Mouse (Mus musculus): ENCODE results near the gene Nat10. TPM values are rescaled to one million over a fixed set of nuclear protein-coding genes. Genes with fewer than 3 reads are reported as not detected.

Gene Nat10
- total and polyA plus RNA-seq, 3 experiments = 14.0 to 26.1 (median 14.2) TPM

DNA sequence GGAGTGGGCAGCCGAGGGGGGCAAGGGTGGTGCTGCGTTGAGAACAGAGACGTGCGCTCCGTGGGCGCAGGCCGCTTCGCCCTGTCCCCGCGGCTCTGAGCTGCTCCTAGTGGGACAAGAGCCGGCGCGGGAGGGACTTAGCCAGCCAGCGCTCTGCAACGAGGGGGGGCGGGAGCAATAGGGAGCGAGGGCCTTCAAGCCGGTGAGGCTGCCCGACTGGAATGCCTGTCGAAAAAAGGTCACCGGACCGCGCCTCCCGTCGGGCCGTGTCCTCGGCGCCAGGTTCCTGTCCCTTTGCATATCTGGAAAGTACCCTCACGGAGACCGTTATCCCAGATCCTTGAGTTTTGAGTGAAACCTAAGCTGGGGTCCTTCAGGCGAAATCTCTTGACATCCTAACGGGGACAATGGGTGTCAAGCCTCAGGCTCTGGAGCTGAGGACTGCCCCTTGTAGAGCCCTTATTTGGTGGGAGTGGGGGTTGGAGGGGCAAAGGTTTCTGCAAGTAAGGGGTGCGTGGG, 36.5 kb upstream of the Nat10 start, which contains the start of gene Caprin1:
TSS of gene Caprin1 (minus strand) at position 159 of the 519 bp plus-strand sequence.
- Histone ChIP-seq H3K4me1 (ENCODE audit: control insufficient read depth, insufficient read depth, low read length) (no peaks in the 10 kb centered on the region; the same call in 1 of the 2 replicates), H3K36me3 (ENCODE audit: control insufficient read depth, insufficient read depth, low read length) (peaks cover 12% of the 10 kb centered on the region), H3K27ac (peak within 1 kb of the TSS; percentile 99), H3K79me2 (replicated peaks; ENCODE audit: control insufficient read depth, insufficient read depth, low read length) (no peaks in the 10 kb centered on the region), H3K4me3 (peak within 1 kb of the TSS; percentile 92), H3K27me3 (ENCODE audit: control insufficient read depth, insufficient read depth, low read length) (no peaks in the 10 kb centered on the region), H3K9ac (ENCODE audit: low read depth, low read length) (peak within 1 kb of the TSS; percentile 85)
- TF ChIP-seq CTCF (IDR thresholded peaks at IDR 0.05) = no peak
- TF ChIP-seq EP300 (IDR thresholded peaks at IDR 0.05; ENCODE audit: insufficient read depth, low read depth, low read length) = peak; percentile 71; the same call in 1 of the 2 replicates
- TF ChIP-seq POLR2A (IDR thresholded peaks at IDR 0.05; ENCODE audit: insufficient read depth, low read depth, low read length) = peak; percentile 92
- WGBS = under 1% methylated on average over 33 of the region's 33 CpGs
- intact Hi-C loops (cut with DNase I) = loop anchor here (1.0 to 10.0 kb wide), 5 partner anchors 36 to 313 kb away; partner anchors contain the start of genes Abtb2, Cat and Nat10
- DNase-seq = peak; percentile 95 to 97

DNA sequence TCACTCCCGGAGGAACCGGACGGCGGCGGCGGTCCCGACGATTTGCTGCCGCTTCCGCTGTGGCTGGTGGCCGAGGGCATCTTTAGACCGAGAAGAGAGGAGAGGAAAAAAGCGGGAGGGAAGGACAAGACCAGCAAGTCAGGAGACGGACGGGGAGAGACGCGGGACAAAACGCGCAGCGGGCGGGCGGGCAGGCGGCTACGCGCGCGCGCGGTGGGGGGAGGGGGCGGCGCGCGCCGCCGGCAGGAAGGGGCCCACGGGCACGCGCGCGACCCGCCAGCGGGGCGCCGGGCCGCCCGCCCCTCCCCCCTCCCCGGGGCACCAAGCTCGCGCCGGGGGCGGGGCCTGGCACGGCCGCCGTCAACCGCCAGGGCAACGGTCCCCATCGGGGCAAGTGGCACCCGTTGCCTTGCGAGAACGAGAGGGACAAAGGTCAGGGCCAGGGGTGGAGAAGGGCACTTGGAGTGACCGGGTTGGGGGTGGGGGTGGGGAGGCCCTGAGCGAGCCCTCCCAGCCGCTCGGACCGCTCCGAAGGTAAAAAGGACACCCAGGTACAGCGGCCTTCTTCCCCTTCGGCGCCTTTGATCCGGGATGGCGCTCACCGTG, 35.9 kb upstream of the Nat10 start:
- TF ChIP-seq POLR2A (IDR thresholded peaks at IDR 0.05; ENCODE audit: insufficient read depth, low read depth, low read length) (0 out of 2 replicates have a peak, but pooled peaks have one; percentile 21), CTCF (IDR thresholded peaks at IDR 0.05) (peak; percentile 46), EP300 (IDR thresholded peaks at IDR 0.05; ENCODE audit: insufficient read depth, low read depth, low read length) (no peak)
- H3K4me3 ChIP-seq = peak overlapping the region; percentile 92
- H3K27ac ChIP-seq = peak overlapping the region; percentile 99
- H3K4me1 ChIP-seq (ENCODE audit: control insufficient read depth, insufficient read depth, low read length) = no peaks in the 10 kb centered on the region; the same call in 1 of the 2 replicates
- no peaks in the 10 kb centered on the region for H3K79me2 ChIP-seq (replicated peaks; ENCODE audit: control insufficient read depth, insufficient read depth, low read length)
- intact Hi-C loops (cut with DNase I) = loop anchor here (1.0 to 10.0 kb wide), 5 partner anchors 36 to 312 kb away; partner anchors contain the start of genes Abtb2, Cat and Nat10
- H3K36me3 ChIP-seq (ENCODE audit: control insufficient read depth, insufficient read depth, low read length) = peaks cover 17% of the 10 kb centered on the region
- peak overlapping the region; percentile 85 for H3K9ac ChIP-seq (ENCODE audit: low read depth, low read length)
- under 1% methylated on average over 64 of the region's 72 CpGs for whole genome bisulfite sequencing
- peak; percentile 88 to 90 for DNase-seq
- H3K27me3 ChIP-seq (ENCODE audit: control insufficient read depth, insufficient read depth, low read length) = no peaks in the 10 kb centered on the region

- peak overlapping the region; percentile 85 for H3K9ac ChIP-seq (ENCODE audit: low read depth, low read length)
- no peaks in the 10 kb centered on the region for H3K27me3 ChIP-seq (ENCODE audit: control insufficient read depth, insufficient read depth, low read length)
- H3K79me2 ChIP-seq (replicated peaks; ENCODE audit: control insufficient read depth, insufficient read depth, low read length) = no peaks in the 10 kb centered on the region; the same call in 1 of the 2 replicates
- under 1% methylated on average over 42 of the region's 42 CpGs for WGBS
- intact Hi-C loops (cut with DNase I) = loop anchor here (5.0 to 10.0 kb wide), 4 partner anchors 51 to 312 kb away; partner anchors contain the start of genes Abtb2 and Cat
- peak overlapping the region; percentile 92 for H3K4me3 ChIP-seq
- peak in 1 of 2 experiments; percentile 70 for DNase-seq
- H3K4me1 ChIP-seq (ENCODE audit: control insufficient read depth, insufficient read depth, low read length) = no peaks in the 10 kb centered on the region; the same call in 1 of the 2 replicates
- H3K27ac ChIP-seq = peak overlapping the region; percentile 99
- TF ChIP-seq POLR2A (IDR thresholded peaks at IDR 0.05; ENCODE audit: insufficient read depth, low read depth, low read length) (no peak), CTCF (IDR thresholded peaks at IDR 0.05) (no peak), EP300 (IDR thresholded peaks at IDR 0.05; ENCODE audit: insufficient read depth, low read depth, low read length) (no peak)
- H3K36me3 ChIP-seq (ENCODE audit: control insufficient read depth, insufficient read depth, low read length) = peaks cover 19% of the 10 kb centered on the region
Observed at GRCm38 (mm10) chr2:103796211-103796860, 35.3 kb upstream of the Nat10 start.

DNA sequence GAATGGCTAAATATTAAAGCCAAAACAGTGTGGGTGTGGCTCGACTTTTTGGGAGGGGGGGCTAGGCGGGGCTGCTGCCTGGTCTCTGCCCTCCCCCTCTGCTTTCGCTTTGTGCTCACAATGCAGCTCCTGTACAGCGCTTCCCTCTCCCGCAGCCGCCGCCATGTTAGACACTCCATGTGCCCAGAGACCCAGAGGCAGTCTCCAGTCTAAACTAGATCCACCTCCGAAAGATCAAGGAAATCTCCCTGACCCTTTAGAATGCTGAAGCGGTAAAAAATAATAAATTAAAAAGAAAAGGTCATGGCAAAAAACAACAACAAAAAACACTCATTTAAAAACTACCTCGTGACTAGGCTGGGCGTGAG, 34.8 kb upstream of the Nat10 start:
- Histone ChIP-seq H3K4me3 (peak overlapping the region; percentile 92), H3K27me3 (ENCODE audit: control insufficient read depth, insufficient read depth, low read length) (no peaks in the 10 kb centered on the region), H3K36me3 (ENCODE audit: control insufficient read depth, insufficient read depth, low read length) (peaks cover 21% of the 10 kb centered on the region), H3K79me2 (replicated peaks; ENCODE audit: control insufficient read depth, insufficient read depth, low read length) (no peaks in the 10 kb centered on the region; the same call in none of the 2 replicates), H3K27ac (peak overlapping the region; percentile 99), H3K9ac (ENCODE audit: low read depth, low read length) (peak overlapping the region; percentile 85), H3K4me1 (ENCODE audit: control insufficient read depth, insufficient read depth, low read length) (no peaks in the 10 kb centered on the region; the same call in 1 of the 2 replicates)
- TF ChIP-seq CTCF (IDR thresholded peaks at IDR 0.05) = no peak
- no peak for TF ChIP-seq EP300 (IDR thresholded peaks at IDR 0.05; ENCODE audit: insufficient read depth, low read depth, low read length)
- peak; percentile 58; the same call in 1 of the 2 replicates for TF ChIP-seq POLR2A (IDR thresholded peaks at IDR 0.05; ENCODE audit: insufficient read depth, low read depth, low read length)
- WGBS = 1% methylated on average over 11 of the region's 11 CpGs
- peak; percentile 71 to 83 for DNase-seq
- intact Hi-C loops (cut with DNase I) = loop anchor here (5.0 to 10.0 kb wide), 4 partner anchors 51 to 311 kb away; partner anchors contain the start of genes Abtb2 and Cat

GRCm38 (mm10) chr2:103792009-103792408, 30.9 kb upstream of the Nat10 start:
- H3K27me3 ChIP-seq (ENCODE audit: control insufficient read depth, insufficient read depth, low read length) = no peaks in the 10 kb centered on the region
- H3K4me1 ChIP-seq (ENCODE audit: control insufficient read depth, insufficient read depth, low read length) = no peaks in the 10 kb centered on the region; the same call in 1 of the 2 replicates
- H3K27ac ChIP-seq = no peak overlapping the region
- peaks cover 28% of the 10 kb centered on the region for H3K36me3 ChIP-seq (ENCODE audit: control insufficient read depth, insufficient read depth, low read length)
- 95% methylated on average over 1 of the region's 1 CpGs for WGBS
- intact Hi-C loops (cut with DNase I) = loop anchor here (10.0 kb wide), 1 partner anchor 307 kb away; the partner anchor contains the start of gene Cat
- H3K79me2 ChIP-seq (replicated peaks; ENCODE audit: control insufficient read depth, insufficient read depth, low read length) = peaks cover 3% of the 10 kb centered on the region
- no peak overlapping the region for H3K9ac ChIP-seq (ENCODE audit: low read depth, low read length)
- no peak overlapping the region for H3K4me3 ChIP-seq
- DNase-seq = no peak
- TF ChIP-seq EP300 (IDR thresholded peaks at IDR 0.05; ENCODE audit: insufficient read depth, low read depth, low read length) = no peak

Measured in heart, adult 2 months (tissue).